Mouse (Mus musculus) myocyte (in vitro differentiated cells): ENCODE measurements around the gene Yipf2.

Source experiments
- CEBPB ChIP-seq: IDR thresholded peaks from 2 replicates; pipeline ENCODE4 v1.6.1; 2011; ENCODE audit warnings: mild to moderate bottlenecking, moderate library complexity; ENCODE audit not compliant: poor library complexity, insufficient read depth, severe bottlenecking
- MAX ChIP-seq: IDR thresholded peaks from one replicate; pipeline ENCODE4 v1.6.1; 2011; ENCODE audit warnings: low read depth, mild to moderate bottlenecking, control low read depth
- POLR2A ChIP-seq: IDR thresholded peaks from one replicate; pipeline ENCODE4 v1.6.1; 2011; ENCODE audit warnings: low read depth, mild to moderate bottlenecking, control low read depth, moderate library complexity; ENCODE audit not compliant: insufficient read length

DNA sequence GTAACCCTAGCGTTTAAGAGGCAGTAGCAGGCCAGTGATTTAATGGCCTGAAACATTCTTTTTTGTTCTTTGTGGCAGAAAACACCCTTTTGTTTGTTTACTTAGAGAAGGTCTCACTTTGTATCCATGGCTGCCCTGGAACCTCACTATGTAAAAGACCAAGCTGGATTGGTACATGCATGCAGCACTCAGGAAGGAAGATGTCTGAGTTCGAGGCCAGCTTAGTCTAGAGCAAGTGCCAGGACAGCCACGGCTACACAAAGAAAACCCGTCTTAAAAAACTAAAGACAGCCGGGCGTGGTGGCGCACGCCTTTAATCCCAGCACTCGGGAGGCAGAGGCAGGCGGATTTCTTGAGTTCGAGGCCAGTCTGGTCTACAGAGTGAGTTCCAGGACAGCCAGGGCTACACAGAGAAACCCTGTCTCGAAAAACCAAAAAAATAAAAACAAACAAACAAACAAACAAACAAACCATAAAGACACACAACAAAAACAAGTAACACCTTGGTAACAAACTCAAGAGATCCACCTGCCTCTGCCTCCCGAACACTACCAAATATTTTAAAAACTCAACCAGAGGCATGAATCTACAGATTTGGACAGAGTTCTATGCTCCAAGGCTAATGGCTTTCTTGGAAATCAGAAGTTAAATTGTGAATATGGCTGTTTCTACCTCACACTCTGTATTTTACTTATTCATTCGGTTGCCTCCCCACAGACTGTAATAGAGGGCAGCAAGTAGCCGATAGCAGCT is 22.4 kb upstream of the Yipf2 start:
- TF ChIP-seq POLR2A (no peak), MAX (no peak), CEBPB (no peak)
